Mouse (Mus musculus) myocyte (in vitro differentiated cells): ENCODE measurements around the gene Arhgap22. TPM values are rescaled to one million over a fixed set of nuclear protein-coding genes. Genes with fewer than 3 reads are reported as not detected.

ENCODE experiments used
- H3K27me3 ChIP-seq: one replicate; pipeline ENCODE4 v1.6.1; 2011; ENCODE audit not compliant: control insufficient read depth, insufficient read depth, insufficient read length
- H3K36me3 ChIP-seq: one replicate; pipeline ENCODE4 v1.6.1; 2011; ENCODE audit not compliant: control insufficient read depth, insufficient read depth
- H3K4me2 ChIP-seq: one replicate; pipeline ENCODE4 v1.6.1; 2011; ENCODE audit warnings: low read depth, control low read depth
- H3K4me3 ChIP-seq: one replicate; pipeline ENCODE4 v1.5.1; 2011; ENCODE audit warnings: mild to moderate bottlenecking, control low read depth, moderate library complexity
- H3K79me2 ChIP-seq: one replicate; pipeline ENCODE4 v1.6.1; 2011; ENCODE audit not compliant: control insufficient read depth, insufficient read depth
- H3ac ChIP-seq: one replicate; pipeline ENCODE4 v1.6.1; 2011; ENCODE audit not compliant: control insufficient read depth, insufficient read length
- CEBPB ChIP-seq: IDR thresholded peaks from 2 replicates; pipeline ENCODE4 v1.6.1; 2011; ENCODE audit warnings: mild to moderate bottlenecking, moderate library complexity; ENCODE audit not compliant: poor library complexity, insufficient read depth, severe bottlenecking
- E2F4 ChIP-seq: IDR thresholded peaks from one replicate; pipeline ENCODE4 v1.6.1; 2011; ENCODE audit warnings: mild to moderate bottlenecking, control low read depth, moderate library complexity; ENCODE audit not compliant: insufficient read depth
- MAX ChIP-seq: IDR thresholded peaks from one replicate; pipeline ENCODE4 v1.6.1; 2011; ENCODE audit warnings: low read depth, mild to moderate bottlenecking, control low read depth
- MYOD1 ChIP-seq, 3 experiments: IDR thresholded peaks; one replicate each; pipeline ENCODE4 v1.6.1; 2011; ENCODE audit warnings: control low read depth in 2 of 3, low read depth in 2 of 3, mild to moderate bottlenecking in 2 of 3, moderate library complexity in 1 of 3; ENCODE audit not compliant: insufficient read length in 2 of 3, control insufficient read depth in 1 of 3
- MYOG ChIP-seq, 3 experiments: IDR thresholded peaks; one replicate each; pipeline ENCODE4 v1.6.1; 2011; ENCODE audit warnings: control low read depth in 2 of 3, low read depth in 2 of 3, mild to moderate bottlenecking in 2 of 3; ENCODE audit not compliant: insufficient read length in 2 of 3, control insufficient read depth in 1 of 3, insufficient read depth in 1 of 3
- POLR2A ChIP-seq: IDR thresholded peaks from one replicate; pipeline ENCODE4 v1.6.1; 2011; ENCODE audit warnings: low read depth, mild to moderate bottlenecking, control low read depth, moderate library complexity; ENCODE audit not compliant: insufficient read length
- POLR2AphosphoS2 ChIP-seq: IDR thresholded peaks from one replicate; pipeline ENCODE4 v1.6.1; 2011; ENCODE audit warnings: low read depth, control low read depth; ENCODE audit not compliant: insufficient read length
- REST ChIP-seq: IDR thresholded peaks from one replicate; pipeline ENCODE4 v1.6.1; 2011; ENCODE audit warnings: mild to moderate bottlenecking, control low read depth, moderate library complexity; ENCODE audit not compliant: insufficient read depth, insufficient read length
- SRF ChIP-seq: IDR thresholded peaks from one replicate; pipeline ENCODE4 v1.6.1; 2011; ENCODE audit warnings: low read depth; ENCODE audit not compliant: control insufficient read depth, insufficient read length
- TCF12 ChIP-seq: IDR thresholded peaks from one replicate; pipeline ENCODE4 v1.6.1; 2011; ENCODE audit warnings: mild to moderate bottlenecking, control low read depth; ENCODE audit not compliant: poor library complexity, insufficient read depth, severe bottlenecking
- TCF3 ChIP-seq: IDR thresholded peaks from one replicate; pipeline ENCODE4 v1.6.1; 2011; ENCODE audit warnings: low read depth, control low read depth; ENCODE audit not compliant: insufficient read length
- USF1 ChIP-seq: IDR thresholded peaks from one replicate; pipeline ENCODE4 v1.6.1; 2011; ENCODE audit warnings: low read depth, mild to moderate bottlenecking, control low read depth, moderate library complexity
- polyA plus RNA-seq: library from polyadenylated mRNA; unstranded; fragments of >200 nt; fragmentation: generic; extraction: Trizol; gene quantifications from one replicate; pipeline ENCODE4 v1.2.1, GENCODE M21; 2012; ENCODE audit warnings: missing spikeins

Gene Arhgap22
- polyA plus RNA-seq, 1 experiment, result 53.3 TPM

- no peak overlapping the region for H3ac ChIP-seq
- H3K4me2 ChIP-seq, result no peak overlapping the region
- H3K27me3 ChIP-seq, result no peaks in the 10 kb centered on the region
- H3K36me3 ChIP-seq, result peaks cover 14% of the 10 kb centered on the region
- no peak for TF ChIP-seq POLR2AphosphoS2
- no peak for TF ChIP-seq REST
- no peak for TF ChIP-seq MAX
- no peak for TF ChIP-seq TCF3
- no peak for TF ChIP-seq SRF
- no peak overlapping the region for H3K4me3 ChIP-seq
- peaks cover 72% of the 10 kb centered on the region for H3K79me2 ChIP-seq
These were observed 89.6 kb downstream of the Arhgap22 start for GRCm38 (mm10) chr14:33303348-33303819.

GRCm38 (mm10) chr14:33305645-33306281 is 91.9 kb downstream of the Arhgap22 start:
- Histone ChIP-seq H3K79me2 (peaks cover 84% of the 10 kb centered on the region), H3ac (no peak overlapping the region), H3K4me3 (no peak overlapping the region), H3K4me2 (no peak overlapping the region), H3K27me3 (no peaks in the 10 kb centered on the region), H3K36me3 (peaks cover 14% of the 10 kb centered on the region)
- TF ChIP-seq USF1 (no peak), POLR2AphosphoS2 (no peak), POLR2A (no peak), TCF12 (no peak), REST (no peak), MYOG (IDR thresholded peaks at IDR 0.05; ENCODE audit: control insufficient read depth in 1 of 3, insufficient read depth in 1 of 3, insufficient read length in 2 of 3, low read depth in 2 of 3) (no peak), E2F4 (no peak), TCF3 (no peak), MYOD1 (IDR thresholded peaks at IDR 0.05; ENCODE audit: control insufficient read depth in 1 of 3, insufficient read length in 2 of 3, low read depth in 2 of 3) (no peak), MAX (no peak), CEBPB (no peak), SRF (no peak)

GRCm38 (mm10) chr14:33310719-33311118 is 96.9 kb downstream of the Arhgap22 start:
- Histone ChIP-seq H3K4me2 (no peak overlapping the region), H3K36me3 (peaks cover 6% of the 10 kb centered on the region), H3K27me3 (no peaks in the 10 kb centered on the region), H3K79me2 (peaks cover 90% of the 10 kb centered on the region), H3K4me3 (no peak overlapping the region), H3ac (no peak overlapping the region)
- TF ChIP-seq MAX, result no peak
- TF ChIP-seq MYOG (IDR thresholded peaks at IDR 0.05; ENCODE audit: control insufficient read depth in 1 of 3, insufficient read depth in 1 of 3, insufficient read length in 2 of 3, low read depth in 2 of 3), result no peak
- peak; percentile 83 for TF ChIP-seq SRF
- TF ChIP-seq CEBPB, result no peak
- no peak for TF ChIP-seq MYOD1 (IDR thresholded peaks at IDR 0.05; ENCODE audit: control insufficient read depth in 1 of 3, insufficient read length in 2 of 3, low read depth in 2 of 3)

GRCm38 (mm10) chr14:33312309-33312708 is 98.5 kb downstream of the Arhgap22 start:
- Histone ChIP-seq H3K79me2 (peaks cover 87% of the 10 kb centered on the region), H3K4me3 (no peak overlapping the region), H3K36me3 (peaks cover 6% of the 10 kb centered on the region), H3K4me2 (no peak overlapping the region), H3K27me3 (no peaks in the 10 kb centered on the region), H3ac (no peak overlapping the region)
- TF ChIP-seq TCF12, result no peak
- TF ChIP-seq SRF, result no peak
- no peak for TF ChIP-seq CEBPB
- no peak for TF ChIP-seq USF1
- no peak for TF ChIP-seq MAX
- no peak for TF ChIP-seq REST
- no peak for TF ChIP-seq POLR2A
- no peak for TF ChIP-seq MYOG (IDR thresholded peaks at IDR 0.05; ENCODE audit: control insufficient read depth in 1 of 3, insufficient read depth in 1 of 3, insufficient read length in 2 of 3, low read depth in 2 of 3)
- TF ChIP-seq MYOD1 (IDR thresholded peaks at IDR 0.05; ENCODE audit: control insufficient read depth in 1 of 3, insufficient read length in 2 of 3, low read depth in 2 of 3), result no peak
- no peak for TF ChIP-seq E2F4
- TF ChIP-seq TCF3, result no peak
- no peak for TF ChIP-seq POLR2AphosphoS2

- Histone ChIP-seq H3K4me3 (no peak overlapping the region), H3K27me3 (no peaks in the 10 kb centered on the region), H3K79me2 (peaks cover 84% of the 10 kb centered on the region), H3K4me2 (no peak overlapping the region), H3ac (no peak overlapping the region), H3K36me3 (peaks cover 6% of the 10 kb centered on the region)
- TF ChIP-seq TCF3 (no peak), SRF (no peak), POLR2A (no peak), MYOD1 (IDR thresholded peaks at IDR 0.05; ENCODE audit: control insufficient read depth in 1 of 3, insufficient read length in 2 of 3, low read depth in 2 of 3) (no peak), MYOG (IDR thresholded peaks at IDR 0.05; ENCODE audit: control insufficient read depth in 1 of 3, insufficient read depth in 1 of 3, insufficient read length in 2 of 3, low read depth in 2 of 3) (no peak), E2F4 (no peak), USF1 (no peak), CEBPB (no peak), TCF12 (no peak), REST (no peak), MAX (no peak), POLR2AphosphoS2 (no peak)
These were observed 99.8 kb downstream of the Arhgap22 start for GRCm38 (mm10) chr14:33313624-33314023.
